Mouse (Mus musculus) left cerebral cortex, adult 6 months (tissue): ENCODE results near the gene Msi1. TPM values are rescaled to one million over a fixed set of nuclear protein-coding genes. Genes with fewer than 3 reads are reported as not detected.

Experiments
- long read RNA-seq, 2 experiments: library from polyadenylated mRNA; unstranded; transcript quantifications; one replicate each; pipeline ENCODE4 v2.0.0; 2019 to 2020
- polyA plus RNA-seq: library from polyadenylated mRNA; unstranded; fragments of <200 nt; fragmentation: Nextera tagmentation; gene quantifications from 2 replicates; pipeline ENCODE4 v1.2.3, GENCODE M21; 2021

The Msi1 gene
- polyA plus RNA-seq: 4.7 and 17.8 TPM in 2 replicates
- long read RNA-seq, experiment 1, partial matches to known transcripts: 8 of 13 reads
- long read RNA-seq, experiment 1, other reads (novel, unspliced or antisense): 3 of 13 reads
- long read RNA-seq, experiment 2, partial matches to known transcripts: 0 of 23 reads
- long read RNA-seq, experiment 2, other reads (novel, unspliced or antisense): 23 of 23 reads

DNA sequence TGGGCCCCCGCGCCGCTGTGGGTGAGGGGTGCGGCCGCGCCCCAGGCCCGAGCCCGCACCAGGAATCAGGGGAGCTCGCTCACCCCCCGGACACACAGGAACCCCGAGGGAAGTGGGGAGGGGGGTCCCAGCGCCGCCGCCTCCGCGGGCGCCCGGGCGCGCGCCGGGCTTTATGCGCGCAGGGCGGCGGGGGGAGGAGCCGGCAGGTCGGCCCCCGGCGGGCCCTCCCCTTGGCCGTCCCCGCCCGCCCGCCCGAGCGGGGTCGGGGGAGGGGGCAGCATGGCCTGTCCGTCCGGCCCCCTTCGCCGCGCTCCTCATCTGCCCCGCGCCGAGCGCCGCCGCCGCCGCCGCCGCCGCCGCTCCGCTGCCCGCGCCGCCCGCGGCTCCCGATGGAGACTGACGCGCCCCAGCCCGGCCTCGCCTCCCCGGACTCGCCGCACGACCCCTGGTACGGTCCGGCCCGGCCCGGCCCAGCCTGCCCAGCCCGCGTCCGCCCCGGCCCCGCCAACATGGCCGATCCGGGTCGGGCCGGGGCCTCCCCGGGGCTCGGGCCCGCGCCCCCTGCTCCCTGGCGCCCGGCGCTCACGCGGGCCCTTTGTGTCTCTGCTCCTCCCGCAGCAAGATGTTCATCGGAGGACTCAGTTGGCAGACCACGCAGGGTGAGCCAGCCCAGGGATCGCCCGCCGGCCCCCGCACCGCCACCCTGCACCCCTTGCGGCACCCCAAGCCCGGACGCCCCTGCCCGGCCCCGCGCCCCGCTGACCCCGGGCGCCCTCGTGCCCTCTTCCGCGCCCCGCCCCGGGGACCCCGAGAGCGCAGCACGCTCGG is at the start of gene Msi1:
TSS of gene Msi1 (plus strand) at position 241 of the 828 bp plus-strand sequence.

DNA sequence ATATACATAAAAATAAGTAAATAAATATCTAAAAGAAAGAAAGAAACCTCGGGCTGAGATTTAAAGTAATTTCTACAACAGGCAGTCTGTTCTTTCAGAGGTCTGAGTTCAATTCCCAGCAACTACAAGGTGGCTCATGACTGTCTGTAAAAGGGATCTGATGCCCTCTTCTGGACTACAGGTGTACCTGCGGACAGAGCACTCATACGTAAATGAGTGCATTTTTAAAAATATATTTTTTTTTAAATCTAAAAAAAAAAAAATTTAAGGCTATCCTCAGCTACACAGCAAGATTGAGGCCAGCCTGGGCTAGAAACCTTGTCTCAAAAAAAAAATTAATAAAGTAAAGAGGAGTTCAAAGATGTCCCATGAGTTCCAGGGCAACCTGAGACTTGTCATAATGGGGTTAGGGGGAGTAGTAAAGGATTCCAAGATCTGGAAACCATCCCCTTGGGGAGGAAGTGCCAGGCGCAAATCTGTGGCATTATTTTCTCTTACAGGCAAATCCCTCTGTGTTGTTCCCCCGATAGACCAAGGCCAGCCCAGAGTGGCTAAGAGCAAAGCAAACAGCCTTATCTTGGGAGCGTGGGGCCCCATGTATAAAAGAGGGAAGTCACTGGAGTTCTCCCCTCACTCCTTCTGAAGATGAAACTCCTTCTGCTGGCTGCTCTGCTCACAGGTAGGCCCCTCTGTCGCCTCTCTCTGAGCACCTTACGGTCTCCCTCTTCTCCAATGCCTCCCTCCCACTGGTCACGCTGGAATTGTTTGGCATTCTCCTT is 36.4 kb downstream of the Msi1 start, which contains the start of gene Pla2g1b:
TSS of gene Pla2g1b (plus strand) at position 621 of the 779 bp plus-strand sequence.

DNA sequence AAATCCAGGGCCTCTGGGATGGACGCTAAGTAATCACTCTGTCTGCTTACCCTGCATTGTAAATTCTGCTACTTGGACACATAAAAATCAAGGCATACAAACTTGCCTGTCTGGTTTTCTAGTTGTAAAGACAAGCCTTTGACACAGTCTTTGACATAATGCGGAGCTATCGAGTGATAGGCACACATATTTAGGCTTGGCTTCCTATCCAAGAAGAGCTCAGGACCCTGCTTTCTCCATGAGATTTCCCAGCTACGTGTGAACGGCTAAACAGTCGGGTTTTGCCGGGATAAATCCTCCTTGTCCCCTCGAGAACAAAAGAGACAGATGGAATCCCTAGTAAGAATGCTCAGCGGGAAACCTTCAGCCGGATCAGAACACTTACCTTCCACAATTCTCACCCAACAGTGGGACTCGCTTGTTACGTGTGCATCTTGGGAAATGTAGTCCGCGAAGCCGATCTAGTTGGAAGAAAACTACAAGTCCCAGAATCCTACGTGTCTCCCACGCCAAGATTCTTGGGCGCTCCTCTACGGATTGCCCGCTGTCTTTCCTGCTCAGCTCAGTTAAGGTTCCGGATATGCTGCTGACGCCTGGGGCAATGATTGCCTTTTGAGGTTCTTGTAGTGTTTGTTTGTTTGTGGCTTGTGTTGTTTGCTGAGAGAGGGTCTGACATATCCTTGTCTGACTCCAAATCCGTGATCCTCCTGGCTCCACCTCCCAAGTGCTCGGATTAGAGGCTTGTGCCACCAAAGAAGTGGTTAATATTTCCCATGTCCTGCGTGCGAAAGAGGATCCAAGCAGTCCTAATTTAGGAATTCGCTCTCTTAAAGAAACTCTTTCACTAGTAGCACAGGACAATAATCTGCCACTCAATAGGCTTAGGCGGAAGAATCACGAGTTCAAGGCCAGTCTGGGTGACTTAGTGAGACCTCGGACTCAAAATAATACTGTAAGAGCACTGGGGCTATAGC is 54.8 kb downstream of the Msi1 start, which contains the start of gene Sirt4:
TSS of gene Sirt4 (minus strand) at position 779 of the 974 bp plus-strand sequence.

Other genes starting within 250 kb of the Msi1 start
- gene Cabp1, start 235.2 kb upstream of the Msi1 start, polyA plus RNA-seq: 22.4 and 33.5 TPM in 2 replicates
- gene Pop5, start 193.8 kb upstream of the Msi1 start, polyA plus RNA-seq: 299 and 371 TPM in 2 replicates
- gene Rnf10, start 156.7 kb upstream of the Msi1 start, polyA plus RNA-seq: 40.8 and 113 TPM in 2 replicates
- gene Coq5, start 149.9 kb upstream of the Msi1 start, polyA plus RNA-seq: 60.9 and 61.8 TPM in 2 replicates
- 244 and 368 TPM in 2 replicates for gene Dynll1, start 128.6 kb upstream of the Msi1 start, polyA plus RNA-seq
- 32.5 and 32.9 TPM in 2 replicates for gene Srsf9, start 102.4 kb upstream of the Msi1 start, polyA plus RNA-seq
- 18.1 and 25.7 TPM in 2 replicates for gene Gatc, start 88.4 kb upstream of the Msi1 start, polyA plus RNA-seq
- 44.5 and 49.4 TPM in 2 replicates for gene Triap1, start 88.4 kb upstream of the Msi1 start, polyA plus RNA-seq
- 2,696 and 2,945 TPM in 2 replicates for gene Cox6a1, start 80.6 kb upstream of the Msi1 start, polyA plus RNA-seq
- not detected in 2 replicates for gene Pla2g1b, start 36.7 kb downstream of the Msi1 start, polyA plus RNA-seq
- 6.8 and 8.8 TPM in 2 replicates for gene Sirt4, start 55.1 kb downstream of the Msi1 start, polyA plus RNA-seq
- 3.8 and 8.2 TPM in 2 replicates for gene Pxn, start 77.1 kb downstream of the Msi1 start, polyA plus RNA-seq
- 640 and 793 TPM in 2 replicates for gene Rplp0, start 129.9 kb downstream of the Msi1 start, polyA plus RNA-seq
- 15.5 and 19.1 TPM in 2 replicates for gene Gcn1l1, start 135.7 kb downstream of the Msi1 start, polyA plus RNA-seq
- 7.6 and 10.2 TPM in 2 replicates for gene Rab35, start 202.3 kb downstream of the Msi1 start, polyA plus RNA-seq